Mouse (Mus musculus): ENCODE results near the gene Glp2r. TPM values are rescaled to one million over a fixed set of nuclear protein-coding genes. Genes with fewer than 3 reads are reported as not detected.

The Glp2r gene
- polyA plus RNA-seq, 1 experiment from 2014 or later = not detected

- no peak overlapping the region for H3K27ac ChIP-seq (replicated peaks)
- whole genome bisulfite sequencing = 32% methylated on average over 8 of the region's 8 CpGs
Observed at GRCm38 (mm10) chr11:67772577-67772976, 1.6 kb upstream of the Glp2r start.

GRCm38 (mm10) chr11:67771691-67772090 is 738 bp upstream of the Glp2r start:
- H3K27ac ChIP-seq (replicated peaks) = no peak overlapping the region
- WGBS = 92% methylated on average over 2 of the region's 2 CpGs
- H3K36me3 ChIP-seq = no peaks in the 10 kb centered on the region
- H3K9ac ChIP-seq (replicated peaks) = no peak overlapping the region
- H3K9me3 ChIP-seq = no peaks in the 10 kb centered on the region
- H3K4me2 ChIP-seq (replicated peaks) = no peak overlapping the region
- no peak for ATAC-seq (ENCODE audit: low FRiP score, low read depth)
- H3K4me3 ChIP-seq = no peak overlapping the region
- no peaks in the 10 kb centered on the region for H3K27me3 ChIP-seq
- no peaks in the 10 kb centered on the region for H3K4me1 ChIP-seq

More at GRCm38 (mm10) chr11:67772577-67772976, 1.6 kb upstream of the Glp2r start:
- Histone ChIP-seq H3K9me3 (no peaks in the 10 kb centered on the region), H3K4me3 (no peak overlapping the region), H3K27me3 (no peaks in the 10 kb centered on the region), H3K4me1 (no peaks in the 10 kb centered on the region), H3K4me2 (replicated peaks) (no peak overlapping the region), H3K36me3 (no peaks in the 10 kb centered on the region), H3K9ac (replicated peaks) (no peak overlapping the region)
- no peak for ATAC-seq (ENCODE audit: low FRiP score, low read depth)

- Histone ChIP-seq H3K36me3 (no peaks in the 10 kb centered on the region), H3K9me3 (no peaks in the 10 kb centered on the region), H3K27ac (replicated peaks) (no peak overlapping the region), H3K4me2 (replicated peaks) (no peak overlapping the region), H3K4me3 (no peak overlapping the region), H3K4me1 (no peaks in the 10 kb centered on the region), H3K9ac (replicated peaks) (no peak overlapping the region), H3K27me3 (no peaks in the 10 kb centered on the region)
- no peak for ATAC-seq (ENCODE audit: low FRiP score, low read depth)
- whole genome bisulfite sequencing = 74% methylated on average over 15 of the region's 15 CpGs
Observed at GRCm38 (mm10) chr11:67757373-67758167, 13.4 kb downstream of the Glp2r start.

- Histone ChIP-seq H3K9me3 (no peaks in the 10 kb centered on the region), H3K36me3 (no peaks in the 10 kb centered on the region), H3K27me3 (no peaks in the 10 kb centered on the region), H3K9ac (replicated peaks) (no peak overlapping the region), H3K4me1 (no peaks in the 10 kb centered on the region), H3K4me3 (no peak overlapping the region), H3K27ac (replicated peaks) (no peak overlapping the region), H3K4me2 (replicated peaks) (no peak overlapping the region)
- WGBS = 88% methylated on average over 1 of the region's 1 CpGs
- no peak for ATAC-seq (ENCODE audit: low FRiP score, low read depth)
Observed at GRCm38 (mm10) chr11:67756287-67756686, 14.7 kb downstream of the Glp2r start.

- Histone ChIP-seq H3K27me3 (no peaks in the 10 kb centered on the region), H3K4me2 (replicated peaks) (no peak overlapping the region), H3K27ac (replicated peaks) (no peak overlapping the region), H3K9me3 (no peaks in the 10 kb centered on the region), H3K4me3 (no peak overlapping the region), H3K36me3 (no peaks in the 10 kb centered on the region), H3K4me1 (no peaks in the 10 kb centered on the region), H3K9ac (replicated peaks) (no peak overlapping the region)
- ATAC-seq (ENCODE audit: low FRiP score, low read depth) = no peak
Observed at GRCm38 (mm10) chr11:67741569-67741968, 29.4 kb downstream of the Glp2r start.

GRCm38 (mm10) chr11:67738846-67739490 is 32.0 kb downstream of the Glp2r start:
- Histone ChIP-seq H3K4me2 (replicated peaks) (no peak overlapping the region), H3K4me3 (no peak overlapping the region), H3K36me3 (no peaks in the 10 kb centered on the region), H3K4me1 (no peaks in the 10 kb centered on the region), H3K9ac (replicated peaks) (no peak overlapping the region), H3K27me3 (no peaks in the 10 kb centered on the region), H3K9me3 (no peaks in the 10 kb centered on the region), H3K27ac (replicated peaks) (no peak overlapping the region)
- no peak for ATAC-seq (ENCODE audit: low FRiP score, low read depth)
- 94% methylated on average over 5 of the region's 5 CpGs for WGBS

DNA sequence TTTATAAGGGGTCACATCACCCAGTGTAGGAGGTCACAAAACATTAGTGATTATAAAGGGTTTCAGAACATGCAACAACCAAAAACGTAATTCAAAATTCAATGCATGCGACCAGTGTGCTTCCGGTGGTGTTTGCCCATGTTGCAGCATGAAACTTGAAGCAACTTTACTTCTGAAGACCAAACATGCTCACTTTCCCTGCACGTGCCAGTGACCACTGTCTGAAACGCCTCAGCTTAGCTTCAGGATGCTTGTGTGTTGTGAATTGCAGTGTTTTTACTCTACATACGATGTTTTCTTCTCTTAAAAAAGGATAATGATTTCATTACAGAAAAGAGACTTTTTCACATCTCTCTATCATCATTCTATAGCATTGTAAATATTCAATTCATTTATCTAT is 32.6 kb downstream of the Glp2r start:
- ATAC-seq (ENCODE audit: low FRiP score, low read depth) = no peak
- 80% methylated on average over 6 of the region's 6 CpGs for WGBS
- no peak overlapping the region for H3K9ac ChIP-seq (replicated peaks)

DNA sequence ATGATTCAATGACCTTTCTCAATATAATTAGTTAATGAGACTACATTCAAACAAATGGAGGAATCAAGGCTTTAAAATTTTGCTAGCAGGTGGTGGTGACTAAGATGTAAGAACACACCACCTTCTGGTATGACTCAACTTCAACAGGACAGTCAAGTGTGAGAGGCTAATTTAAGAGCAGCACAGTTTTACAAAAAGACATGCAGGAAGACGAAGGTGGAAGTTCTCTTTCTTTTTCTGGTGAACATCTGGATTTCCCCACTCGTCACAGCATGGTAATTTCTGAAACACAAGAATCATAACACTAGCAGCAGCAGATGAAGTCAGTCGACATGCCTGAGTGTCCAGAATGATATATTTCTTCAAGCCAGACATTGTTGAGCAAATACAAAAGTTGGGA is 36.4 kb downstream of the Glp2r start:
- Histone ChIP-seq H3K4me2 (replicated peaks) (no peak overlapping the region), H3K9ac (replicated peaks) (no peak overlapping the region), H3K36me3 (no peaks in the 10 kb centered on the region), H3K4me1 (no peaks in the 10 kb centered on the region), H3K9me3 (no peaks in the 10 kb centered on the region), H3K27me3 (no peaks in the 10 kb centered on the region), H3K27ac (replicated peaks) (no peak overlapping the region), H3K4me3 (no peak overlapping the region)
- 75% methylated on average over 3 of the region's 3 CpGs for WGBS
- ATAC-seq (ENCODE audit: low FRiP score, low read depth) = no peak

More for the DNA sequence above, 32.6 kb downstream of the Glp2r start:
- H3K27me3 ChIP-seq = no peaks in the 10 kb centered on the region
- H3K4me2 ChIP-seq (replicated peaks) = no peak overlapping the region
- H3K27ac ChIP-seq (replicated peaks) = no peak overlapping the region
- no peaks in the 10 kb centered on the region for H3K36me3 ChIP-seq
- H3K4me3 ChIP-seq = no peak overlapping the region
- H3K9me3 ChIP-seq = no peaks in the 10 kb centered on the region
- no peaks in the 10 kb centered on the region for H3K4me1 ChIP-seq

- no peak overlapping the region for H3K4me3 ChIP-seq
- 67% methylated on average over 1 of the region's 1 CpGs for WGBS
- no peak overlapping the region for H3K4me2 ChIP-seq (replicated peaks)
- no peak overlapping the region for H3K9ac ChIP-seq (replicated peaks)
- no peaks in the 10 kb centered on the region for H3K4me1 ChIP-seq
- no peak overlapping the region for H3K27ac ChIP-seq (replicated peaks)
- no peak for ATAC-seq (ENCODE audit: low FRiP score, low read depth)
- H3K27me3 ChIP-seq = no peaks in the 10 kb centered on the region
- H3K36me3 ChIP-seq = no peaks in the 10 kb centered on the region
- H3K9me3 ChIP-seq = no peaks in the 10 kb centered on the region
Observed at GRCm38 (mm10) chr11:67733726-67734125, 37.2 kb downstream of the Glp2r start.

DNA sequence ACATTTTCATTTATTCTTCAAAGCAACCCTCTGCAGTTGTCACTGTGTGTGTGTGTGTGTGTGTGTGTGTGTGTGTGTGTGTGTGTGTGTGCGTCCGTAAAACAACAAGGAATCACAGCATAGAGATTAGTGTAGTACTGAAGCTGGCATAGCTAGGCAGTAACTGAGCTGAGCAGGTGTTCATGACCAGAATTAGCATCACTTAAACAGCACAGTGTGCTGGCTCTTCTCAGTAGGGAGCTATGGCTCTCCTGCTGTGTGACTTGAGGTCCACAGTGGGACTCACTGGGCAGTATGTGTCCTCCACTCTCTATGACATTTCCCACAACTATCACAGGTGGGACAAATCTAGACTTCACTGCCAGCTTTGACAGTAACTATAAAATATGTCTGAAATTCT is 39.9 kb downstream of the Glp2r start:
- WGBS = 88% methylated on average over 2 of the region's 2 CpGs
- no peak for ATAC-seq (ENCODE audit: low FRiP score, low read depth)

GRCm38 (mm10) chr11:67728726-67729125 is 42.2 kb downstream of the Glp2r start:
- no peak overlapping the region for H3K4me3 ChIP-seq
- H3K4me2 ChIP-seq (replicated peaks) = no peak overlapping the region
- no peak overlapping the region for H3K9ac ChIP-seq (replicated peaks)
- no peaks in the 10 kb centered on the region for H3K36me3 ChIP-seq
- no peaks in the 10 kb centered on the region for H3K4me1 ChIP-seq
- no peaks in the 10 kb centered on the region for H3K27me3 ChIP-seq
- no peaks in the 10 kb centered on the region for H3K9me3 ChIP-seq
- ATAC-seq (ENCODE audit: low FRiP score, low read depth) = no peak
- H3K27ac ChIP-seq (replicated peaks) = no peak overlapping the region

More for the DNA sequence above, 39.9 kb downstream of the Glp2r start:
- Histone ChIP-seq H3K4me1 (no peaks in the 10 kb centered on the region), H3K27me3 (no peaks in the 10 kb centered on the region), H3K27ac (replicated peaks) (no peak overlapping the region), H3K9me3 (no peaks in the 10 kb centered on the region), H3K4me2 (replicated peaks) (no peak overlapping the region), H3K4me3 (no peak overlapping the region), H3K9ac (replicated peaks) (no peak overlapping the region), H3K36me3 (no peaks in the 10 kb centered on the region)

GRCm38 (mm10) chr11:67727095-67727494 is 43.9 kb downstream of the Glp2r start:
- H3K36me3 ChIP-seq = no peaks in the 10 kb centered on the region
- H3K9ac ChIP-seq (replicated peaks) = no peak overlapping the region
- no peak overlapping the region for H3K4me3 ChIP-seq
- ATAC-seq (ENCODE audit: low FRiP score, low read depth) = no peak
- no peaks in the 10 kb centered on the region for H3K9me3 ChIP-seq
- no peaks in the 10 kb centered on the region for H3K4me1 ChIP-seq
- WGBS = 84% methylated on average over 6 of the region's 6 CpGs
- no peak overlapping the region for H3K4me2 ChIP-seq (replicated peaks)
- H3K27me3 ChIP-seq = no peaks in the 10 kb centered on the region
- no peak overlapping the region for H3K27ac ChIP-seq (replicated peaks)
